Mouse (Mus musculus) embryo, embryonic 9.5 days (tissue): Measurements from ENCODE around the gene Bricd5.

Source experiments
- DNase-seq: peaks from one replicate; pipeline ENCODE4 v3.0.0-alpha.2; 2017; ENCODE audit errors: extremely low spot score

Gene Bricd5

GRCm38 (mm10) chr17:24462932-24463331, 10.8 kb upstream of the Bricd5 start:
- no peak for DNase-seq

- DNase-seq = no peak
These were observed 10.1 kb upstream of the Bricd5 start for GRCm38 (mm10) chr17:24463374-24464133.

- no peak for DNase-seq
These were observed 4.9 kb upstream of the Bricd5 start for GRCm38 (mm10) chr17:24468636-24469246.

- no peak for DNase-seq
These were observed 4.3 kb upstream of the Bricd5 start for GRCm38 (mm10) chr17:24469336-24469909.

- peak; percentile 96 for DNase-seq
These were observed 3.6 kb upstream of the Bricd5 start, which contains the start of the genes E4f1 and Pgp for GRCm38 (mm10) chr17:24469910-24470602. E4f1 (minus strand) TSS chr17:24470313. Pgp (plus strand) TSS chr17:24470392.

GRCm38 (mm10) chr17:24470701-24471527, 2.8 kb upstream of the Bricd5 start:
- no peak for DNase-seq

- no peak for DNase-seq
These were observed 1.2 kb upstream of the Bricd5 start for GRCm38 (mm10) chr17:24472512-24472911.

GRCm38 (mm10) chr17:24474557-24474956, 873 bp downstream of the Bricd5 start:
- no peak for DNase-seq

- no peak for DNase-seq
These were observed 1.9 kb downstream of the Bricd5 start for GRCm38 (mm10) chr17:24475586-24475985.

GRCm38 (mm10) chr17:24476022-24476776, 2.5 kb downstream of the Bricd5 start:
- no peak for DNase-seq

- no peak for DNase-seq
These were observed 3.6 kb downstream of the Bricd5 start for GRCm38 (mm10) chr17:24477053-24477984.

GRCm38 (mm10) chr17:24477985-24478600, 4.4 kb downstream of the Bricd5 start:
- DNase-seq = no peak

- DNase-seq = peak; percentile 98
These were observed 5.1 kb downstream of the Bricd5 start, which contains the start of gene Mlst8 for GRCm38 (mm10) chr17:24478663-24479380. Mlst8 (minus strand) TSS chr17:24479078.

GRCm38 (mm10) chr17:24479431-24479830, 5.7 kb downstream of the Bricd5 start:
- DNase-seq = no peak

GRCm38 (mm10) chr17:24480201-24480826, 6.6 kb downstream of the Bricd5 start:
- DNase-seq = no peak

- DNase-seq = no peak
These were observed 7.5 kb downstream of the Bricd5 start for GRCm38 (mm10) chr17:24481027-24481815.

- DNase-seq = no peak
These were observed 9.8 kb downstream of the Bricd5 start for GRCm38 (mm10) chr17:24483495-24483894.
